Mouse (Mus musculus) lung, postnatal 0 days (tissue): Measurements from ENCODE around the gene Lpp.

Source experiments
- CTCF ChIP-seq: IDR thresholded peaks from 2 replicates; pipeline ENCODE4 v1.5.1; 2016; ENCODE audit warnings: antibody characterized with exemption, mild to moderate bottlenecking
- EP300 ChIP-seq: IDR thresholded peaks from 2 replicates; pipeline ENCODE4 v1.6.1; 2016; ENCODE audit warnings: antibody characterized with exemption, mild to moderate bottlenecking, control low read depth

- no peak for TF ChIP-seq CTCF
- TF ChIP-seq EP300, result no peak
These were observed 645.2 kb downstream of the Lpp start for GRCm38 (mm10) chr16:25038529-25038928.
